Mouse (Mus musculus) forebrain, embryonic 16.5 days (tissue): ENCODE measurements around the gene Qk. TPM values are rescaled to one million over a fixed set of nuclear protein-coding genes. Genes with fewer than 3 reads are reported as not detected.
A peak's percentile ranks its signal among the peaks of the same experiment; 100 is the strongest.

Experiments used
- ATAC-seq: fragments of 200-750 bp; cut with Nextera tagmentation; 2 replicates; pipeline ENCODE4 v1.8.0; 2017; ENCODE audit warnings: mild to moderate bottlenecking, moderate library complexity
- H3K27ac ChIP-seq: fragments of 300-500 bp; sonication (generic); 2 replicates; pipeline ENCODE4 v1.5.1; 2014; ENCODE audit warnings: low read length, control low read depth
- H3K27me3 ChIP-seq: fragments of 300-500 bp; sonication (generic); replicated peaks from 2 replicates; pipeline ENCODE4 v1.6.1; 2014; ENCODE audit warnings: low read length; ENCODE audit not compliant: control insufficient read depth, insufficient read depth
- H3K36me3 ChIP-seq: fragments of 300-500 bp; sonication (generic); 2 replicates; pipeline ENCODE4 v1.6.1; 2014; ENCODE audit not compliant: control insufficient read depth, insufficient read depth
- H3K4me1 ChIP-seq: fragments of 300-500 bp; sonication (generic); replicated peaks from 2 replicates; pipeline ENCODE4 v1.6.1; 2014; ENCODE audit warnings: low read length; ENCODE audit not compliant: control insufficient read depth, insufficient read depth
- H3K4me2 ChIP-seq: fragments of 300-500 bp; sonication (generic); 2 replicates; pipeline ENCODE4 v1.6.1; 2014; ENCODE audit warnings: mild to moderate bottlenecking, low read length, control low read depth
- H3K4me3 ChIP-seq: fragments of 300-500 bp; sonication (generic); replicated peaks from 2 replicates; pipeline ENCODE4 v1.5.1; 2014; ENCODE audit warnings: mild to moderate bottlenecking, low read length, control low read depth
- H3K9ac ChIP-seq: fragments of 300-500 bp; sonication (generic); replicated peaks from 2 replicates; pipeline ENCODE4 v1.6.1; 2014; ENCODE audit warnings: low read depth, low read length, control low read depth
- H3K9me3 ChIP-seq: fragments of 300-500 bp; sonication (generic); 2 replicates; pipeline ENCODE4 v1.6.1; 2016; ENCODE audit warnings: low read length; ENCODE audit not compliant: control insufficient read depth
- WGBS: fragments of 180-500 bp; shearing (Covaris S2); extraction: QIAGEN DNeasy Blood & Tissue Kit; methylation state at CpG from one replicate; pipeline ENCODE4 v1.1.7; 2014; 5-methylcytosine and 5-hydroxymethylcytosine counted together
- polyA plus RNA-seq: library from polyadenylated mRNA; unstranded; fragments of >200 nt; fragmentation: Nextera tagmentation; extraction: Ambion mirVana; gene quantifications from 2 replicates; pipeline ENCODE4 v1.2.1, GENCODE M21; 2015

Gene Qk
- polyA plus RNA-seq, 1 experiment from 2014 or later = 37.6 TPM

- no peak overlapping the region for H3K4me3 ChIP-seq
- H3K4me1 ChIP-seq = peaks cover 7% of the 10 kb centered on the region
- H3K4me2 ChIP-seq = no peak overlapping the region
- H3K27ac ChIP-seq = no peak overlapping the region
- H3K27me3 ChIP-seq = no peaks in the 10 kb centered on the region
- no peak for ATAC-seq
- no peaks in the 10 kb centered on the region for H3K36me3 ChIP-seq
- H3K9ac ChIP-seq = no peak overlapping the region
- 85% methylated on average over 1 of the region's 1 CpGs for WGBS
- no peaks in the 10 kb centered on the region for H3K9me3 ChIP-seq
These were observed 20.3 kb downstream of the Qk start for GRCm38 (mm10) chr17:10299396-10299795.

GRCm38 (mm10) chr17:10292520-10292919 lies 27.1 kb downstream of the Qk start:
- no peak overlapping the region for H3K4me3 ChIP-seq
- H3K27me3 ChIP-seq = no peaks in the 10 kb centered on the region
- H3K9me3 ChIP-seq = no peaks in the 10 kb centered on the region
- ATAC-seq = no peak
- H3K4me2 ChIP-seq = no peak overlapping the region
- no peak overlapping the region for H3K9ac ChIP-seq
- 47% methylated on average over 2 of the region's 2 CpGs for WGBS
- H3K36me3 ChIP-seq = no peaks in the 10 kb centered on the region
- peaks cover 4% of the 10 kb centered on the region for H3K4me1 ChIP-seq
- no peak overlapping the region for H3K27ac ChIP-seq

GRCm38 (mm10) chr17:10284772-10285171 lies 34.9 kb downstream of the Qk start:
- WGBS = 36% methylated on average over 2 of the region's 2 CpGs
- H3K9me3 ChIP-seq = no peaks in the 10 kb centered on the region
- no peak overlapping the region for H3K4me2 ChIP-seq
- no peak overlapping the region for H3K27ac ChIP-seq
- peaks cover 2% of the 10 kb centered on the region; the same call in 1 of the 2 replicates for H3K36me3 ChIP-seq
- H3K4me3 ChIP-seq = no peak overlapping the region
- 0 out of 2 replicates have a peak, but pooled peaks have one; percentile 18 for ATAC-seq
- no peak overlapping the region for H3K9ac ChIP-seq
- H3K4me1 ChIP-seq = peaks cover 11% of the 10 kb centered on the region
- H3K27me3 ChIP-seq = no peaks in the 10 kb centered on the region

- no peak for ATAC-seq
- 86% methylated on average over 2 of the region's 2 CpGs for WGBS
- no peak overlapping the region for H3K27ac ChIP-seq
These were observed 40.1 kb downstream of the Qk start for GRCm38 (mm10) chr17:10279532-10279931.

GRCm38 (mm10) chr17:10269518-10269917 lies 50.1 kb downstream of the Qk start:
- Histone ChIP-seq H3K36me3 (peaks cover 2% of the 10 kb centered on the region; the same call in 1 of the 2 replicates), H3K27me3 (no peaks in the 10 kb centered on the region), H3K9ac (no peak overlapping the region), H3K4me1 (peaks cover 5% of the 10 kb centered on the region), H3K27ac (no peak overlapping the region), H3K4me2 (no peak overlapping the region), H3K9me3 (no peaks in the 10 kb centered on the region), H3K4me3 (no peak overlapping the region)
- no peak for ATAC-seq
- 18% methylated on average over 3 of the region's 3 CpGs for WGBS

More at GRCm38 (mm10) chr17:10279532-10279931, 40.1 kb downstream of the Qk start:
- Histone ChIP-seq H3K27me3 (no peaks in the 10 kb centered on the region), H3K9ac (no peak overlapping the region), H3K4me2 (no peak overlapping the region), H3K4me1 (no peaks in the 10 kb centered on the region), H3K4me3 (no peak overlapping the region), H3K36me3 (peaks cover 2% of the 10 kb centered on the region; the same call in 1 of the 2 replicates), H3K9me3 (no peaks in the 10 kb centered on the region)

GRCm38 (mm10) chr17:10268468-10268867 lies 51.2 kb downstream of the Qk start:
- Histone ChIP-seq H3K27me3 (no peaks in the 10 kb centered on the region), H3K9me3 (no peaks in the 10 kb centered on the region), H3K4me2 (no peak overlapping the region), H3K9ac (no peak overlapping the region), H3K4me1 (peaks cover 5% of the 10 kb centered on the region), H3K36me3 (peaks cover under 1% of the 10 kb centered on the region; the same call in 1 of the 2 replicates), H3K4me3 (no peak overlapping the region), H3K27ac (no peak overlapping the region)
- no peak for ATAC-seq
- WGBS = 73% methylated on average over 1 of the region's 1 CpGs

- Histone ChIP-seq H3K4me3 (no peak overlapping the region), H3K4me1 (peaks cover 5% of the 10 kb centered on the region), H3K9ac (no peak overlapping the region), H3K9me3 (no peaks in the 10 kb centered on the region), H3K27ac (no peak overlapping the region), H3K4me2 (no peak overlapping the region), H3K36me3 (no peaks in the 10 kb centered on the region), H3K27me3 (no peaks in the 10 kb centered on the region)
- WGBS = 82% methylated on average over 4 of the region's 4 CpGs
- ATAC-seq = no peak
These were observed 53.4 kb downstream of the Qk start for GRCm38 (mm10) chr17:10266207-10266606.

GRCm38 (mm10) chr17:10251252-10251958 lies 68.2 kb downstream of the Qk start:
- WGBS = 22% methylated on average over 4 of the region's 4 CpGs
- H3K9me3 ChIP-seq = no peaks in the 10 kb centered on the region
- peak; percentile 97 for ATAC-seq
- H3K4me2 ChIP-seq = no peak overlapping the region
- peaks cover 17% of the 10 kb centered on the region for H3K4me1 ChIP-seq
- H3K9ac ChIP-seq = no peak overlapping the region
- H3K27me3 ChIP-seq = no peaks in the 10 kb centered on the region
- H3K4me3 ChIP-seq = no peak overlapping the region
- H3K27ac ChIP-seq = peak overlapping the region; percentile 9
- no peaks in the 10 kb centered on the region for H3K36me3 ChIP-seq

GRCm38 (mm10) chr17:10240081-10240480 lies 79.6 kb downstream of the Qk start:
- WGBS = 90% methylated on average over 1 of the region's 1 CpGs
- no peaks in the 10 kb centered on the region for H3K36me3 ChIP-seq
- H3K4me1 ChIP-seq = peaks cover 6% of the 10 kb centered on the region
- H3K4me2 ChIP-seq = no peak overlapping the region
- H3K4me3 ChIP-seq = no peak overlapping the region
- no peaks in the 10 kb centered on the region for H3K9me3 ChIP-seq
- no peaks in the 10 kb centered on the region for H3K27me3 ChIP-seq
- H3K9ac ChIP-seq = no peak overlapping the region
- H3K27ac ChIP-seq = no peak overlapping the region
- ATAC-seq = no peak
